Mouse (Mus musculus): ENCODE measurements at regions not wholly inside any gene's neighbourhood (a gene's known extent, or its start where the extent isn't known, plus 50 kb on each side); places are given as distances from the start of the nearest gene placed in this dataset.
A peak's percentile ranks its signal among the peaks of the same experiment; 100 is the strongest.
"Not testable (repeated sequence)": the region's sequence is repeated elsewhere in the genome, so short reads cannot be mapped to it uniquely, and the experiment has no call there.

DNA sequence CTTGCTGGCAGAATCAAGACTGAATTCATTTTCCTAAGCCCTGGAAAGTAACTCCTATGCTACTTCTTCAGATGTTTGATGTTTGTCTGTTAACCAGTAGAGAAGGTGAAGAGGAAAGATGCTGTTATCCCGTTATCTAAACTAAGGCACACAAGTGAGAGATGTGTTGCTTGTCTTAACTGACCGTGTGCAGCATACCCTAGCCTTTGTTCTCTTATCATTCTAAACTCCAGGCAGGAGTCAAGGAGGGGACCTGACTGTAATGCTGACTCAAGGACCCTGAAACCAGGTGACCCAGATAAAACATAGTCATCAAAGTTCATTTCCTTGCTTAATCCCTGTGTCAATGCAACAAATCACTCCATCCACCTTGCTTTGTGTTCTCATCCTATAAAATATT lies 136.7 kb downstream of the Car2 start:
- DNase-seq: no peak

GRCm38 (mm10) chr3:15040866-15041528 lies 154.9 kb downstream of the Car2 start:
- no peak for DNase-seq

DNA sequence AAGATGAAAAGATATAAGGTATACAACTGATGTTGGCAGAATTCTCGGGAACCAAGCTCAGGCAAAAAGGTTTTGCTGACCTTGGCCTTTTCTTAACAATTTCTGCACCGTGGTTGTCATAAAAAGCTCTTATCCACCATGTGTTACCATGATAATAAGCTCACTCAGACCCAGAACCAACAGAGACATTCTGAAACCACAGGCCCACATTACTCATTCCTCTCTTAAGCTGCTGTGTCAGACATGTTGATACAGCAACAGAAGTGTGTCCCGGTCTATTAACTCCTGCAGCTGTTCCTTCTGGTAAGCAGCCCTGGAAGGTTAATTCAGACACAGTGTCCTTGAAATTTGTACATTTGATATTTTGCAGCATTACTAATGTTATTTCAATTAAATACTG lies 167.9 kb downstream of the Car2 start:
- DNase-seq: no peak

GRCm38 (mm10) chr3:15055516-15056256 lies 169.6 kb downstream of the Car2 start:
- not testable (repeated sequence) for DNase-seq

- not testable (repeated sequence) for DNase-seq
Observed at GRCm38 (mm10) chr3:15056788-15057585, 170.9 kb downstream of the Car2 start.

DNA sequence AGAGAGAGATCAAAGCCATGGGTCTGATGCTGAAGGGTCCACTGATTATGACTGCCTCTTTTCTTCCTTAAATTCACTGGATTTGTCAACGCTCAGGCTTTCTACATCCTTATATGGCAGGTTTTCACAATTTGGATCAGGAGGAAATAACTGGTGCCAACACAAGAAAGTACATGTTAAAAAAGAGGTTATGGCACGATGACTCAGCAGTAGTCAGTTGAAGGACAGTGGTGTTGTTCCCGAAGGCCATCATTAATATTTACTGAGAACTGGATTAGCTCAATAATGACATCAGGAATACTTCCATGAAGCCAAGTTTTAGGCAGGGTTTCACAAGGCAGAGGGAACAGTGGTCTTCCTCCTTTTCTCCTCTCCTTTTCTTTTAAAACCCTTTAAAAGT lies 179.6 kb downstream of the Car2 start:
- no peak for DNase-seq

DNA sequence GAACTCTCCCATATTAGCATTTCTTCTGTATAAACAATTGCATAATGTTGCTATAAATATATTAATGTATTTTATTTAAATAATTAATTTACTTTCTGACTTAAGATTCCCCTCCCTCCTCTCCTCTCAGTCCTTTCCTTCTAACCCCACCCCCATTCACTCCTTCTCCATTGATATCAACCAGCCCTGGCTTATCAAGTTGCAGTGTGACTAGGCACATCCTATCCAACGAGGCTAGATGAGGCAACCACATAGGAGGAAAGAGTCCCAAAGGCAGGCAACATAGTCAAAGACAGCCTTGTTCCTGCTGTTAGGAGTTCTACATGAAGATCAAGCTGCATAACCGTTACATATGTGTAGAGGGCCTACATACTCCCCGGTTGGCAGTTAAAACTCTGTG lies 182.2 kb downstream of the Car2 start:
- no peak for DNase-seq

DNA sequence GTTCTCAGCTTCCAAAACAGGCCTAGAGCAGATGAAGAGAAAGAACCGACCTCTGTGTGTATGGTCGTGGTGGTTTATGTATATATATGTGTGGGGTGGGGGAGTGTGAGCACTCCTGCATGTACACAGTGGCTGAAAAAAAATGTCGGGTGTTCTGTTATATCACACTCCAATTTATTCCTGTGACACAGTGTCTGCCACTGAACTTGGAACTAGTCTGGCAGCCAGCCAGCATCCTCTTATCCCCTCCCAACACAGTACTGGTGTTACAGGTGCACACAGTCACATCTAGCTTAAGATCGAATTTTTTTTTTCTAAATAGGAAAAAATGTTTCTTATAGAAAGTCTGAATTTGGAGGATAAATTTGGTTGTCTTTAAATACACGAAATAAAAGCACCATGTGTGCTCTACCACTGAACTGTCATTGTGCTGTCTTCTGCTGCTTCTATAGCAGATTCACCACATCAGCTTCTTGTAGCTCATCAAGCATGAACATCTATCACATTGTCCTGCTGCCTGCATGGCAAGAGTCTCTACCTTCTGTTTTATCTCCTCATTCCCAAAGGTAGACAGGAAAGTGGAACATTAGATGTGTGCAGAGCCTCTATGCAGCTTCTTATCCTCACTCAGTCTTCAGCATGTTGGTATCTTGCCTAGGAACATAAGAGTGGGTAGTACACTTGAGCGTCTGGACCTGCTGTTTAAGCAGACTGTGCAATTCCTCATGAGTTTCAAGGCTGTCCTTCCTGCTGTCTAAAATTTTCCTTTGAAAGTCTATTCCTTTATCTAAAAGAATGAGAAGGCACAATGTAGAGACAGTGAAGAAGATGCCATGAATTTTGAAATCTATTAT lies 185.2 kb downstream of the Car2 start:
- no peak for DNase-seq

GRCm38 (mm10) chr3:15073405-15073804 lies 187.3 kb downstream of the Car2 start:
- peak; percentile 9 for DNase-seq

DNA sequence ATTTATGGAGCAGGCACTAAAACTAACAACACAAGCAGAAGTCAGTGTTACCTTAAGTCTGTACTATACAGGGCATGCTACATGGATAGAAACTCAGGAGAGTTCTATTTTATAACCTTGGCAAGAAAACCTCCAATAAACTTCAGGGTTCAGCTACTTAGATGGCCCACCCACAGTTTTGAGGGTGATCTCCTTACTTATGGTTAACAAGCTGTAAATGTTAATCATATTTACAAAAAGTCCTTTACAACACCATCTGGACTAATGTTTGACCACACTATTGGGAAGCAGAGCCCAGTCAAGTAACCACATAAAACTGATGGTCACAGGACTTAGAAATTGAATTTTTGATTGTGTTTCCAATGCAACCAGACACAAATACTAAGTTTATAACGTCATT lies 187.8 kb downstream of the Car2 start:
- DNase-seq: no peak

GRCm38 (mm10) chr3:15074949-15075348 lies 188.9 kb downstream of the Car2 start:
- no peak for DNase-seq

DNA sequence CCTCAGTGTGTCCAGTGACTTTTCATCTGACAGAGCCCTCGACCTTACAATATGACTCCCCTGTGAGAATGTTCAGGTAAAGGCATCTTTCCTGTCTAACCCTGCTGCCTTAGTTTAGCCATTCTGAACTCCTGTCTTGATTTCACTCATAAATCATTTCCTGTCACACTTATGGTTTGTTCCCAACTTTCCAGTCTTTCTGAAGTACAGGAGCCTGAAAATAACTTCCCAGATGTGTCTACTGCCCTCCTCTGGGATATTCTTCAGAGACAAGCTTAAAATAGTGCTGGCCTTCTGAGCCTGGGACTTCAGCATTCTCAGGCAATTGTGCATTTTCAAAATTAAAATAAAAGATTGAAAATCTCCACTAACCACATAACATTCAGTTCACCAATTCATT lies 204.1 kb downstream of the Car2 start:
- DNase-seq: no peak

- DNase-seq: no peak
Observed at GRCm38 (mm10) chr3:15098206-15098817, 212.2 kb downstream of the Car2 start.

DNA sequence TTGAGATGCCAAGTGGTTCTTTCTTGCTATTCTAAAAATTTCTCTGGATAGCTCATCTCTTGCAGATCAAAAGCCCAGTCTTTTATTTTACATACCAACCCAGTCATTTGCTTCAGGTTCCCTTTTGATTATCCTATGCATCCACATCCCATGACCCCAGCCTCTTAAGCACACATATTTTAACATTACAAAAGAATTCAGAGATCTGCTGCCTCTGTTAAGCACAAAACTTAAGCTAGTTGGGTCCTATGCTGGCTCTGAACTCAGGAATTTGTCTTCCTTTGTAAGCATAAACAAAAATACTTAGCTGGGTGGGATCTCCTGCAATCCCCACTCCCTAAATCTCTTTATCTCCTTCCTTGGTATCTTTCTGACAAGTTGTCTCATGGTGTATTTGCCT lies 212.9 kb downstream of the Car2 start:
- DNase-seq: no peak

GRCm38 (mm10) chr3:15105627-15106026 lies 219.6 kb downstream of the Car2 start:
- DNase-seq: peak; percentile 60

DNA sequence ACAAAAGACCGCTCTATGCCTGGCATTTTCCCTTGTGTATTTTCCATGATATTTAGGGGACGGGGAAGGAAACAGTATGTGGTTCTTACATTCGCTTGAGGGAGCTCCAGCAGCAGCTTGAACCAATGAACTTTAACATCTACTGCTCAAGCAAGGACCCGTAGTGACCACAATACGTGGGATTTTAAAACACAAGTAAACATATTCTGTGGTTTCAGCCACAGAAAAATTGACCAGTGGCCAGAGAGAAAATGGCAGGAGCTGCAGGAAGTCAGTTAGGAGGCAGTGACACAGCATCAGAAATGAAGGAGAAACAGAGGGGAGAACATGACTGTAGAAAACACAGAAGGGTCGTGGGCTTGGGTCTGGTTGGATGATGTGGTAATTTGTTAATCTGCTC lies 220.2 kb downstream of the Car2 start:
- peak; percentile 22 for DNase-seq

DNA sequence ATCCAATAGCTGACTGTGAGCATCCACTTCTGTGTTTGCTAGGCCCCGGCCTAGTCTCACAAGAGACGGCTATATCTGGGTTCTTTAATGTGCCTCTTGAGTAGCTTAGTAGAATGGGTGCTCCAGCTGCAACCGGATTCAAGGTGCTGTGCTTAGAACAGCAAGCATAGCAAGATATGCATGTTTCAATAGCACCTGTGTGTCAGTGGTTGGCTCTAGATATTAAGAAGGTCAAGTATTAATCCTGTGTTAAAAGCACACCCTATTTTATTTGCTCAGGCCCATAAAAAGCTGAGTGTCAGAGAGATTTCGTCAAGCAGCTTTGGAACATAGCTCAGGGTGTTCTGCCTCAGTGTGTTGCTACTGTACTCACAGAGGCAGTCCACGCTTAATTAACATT lies 221.2 kb downstream of the Car2 start:
- DNase-seq: no peak

DNA sequence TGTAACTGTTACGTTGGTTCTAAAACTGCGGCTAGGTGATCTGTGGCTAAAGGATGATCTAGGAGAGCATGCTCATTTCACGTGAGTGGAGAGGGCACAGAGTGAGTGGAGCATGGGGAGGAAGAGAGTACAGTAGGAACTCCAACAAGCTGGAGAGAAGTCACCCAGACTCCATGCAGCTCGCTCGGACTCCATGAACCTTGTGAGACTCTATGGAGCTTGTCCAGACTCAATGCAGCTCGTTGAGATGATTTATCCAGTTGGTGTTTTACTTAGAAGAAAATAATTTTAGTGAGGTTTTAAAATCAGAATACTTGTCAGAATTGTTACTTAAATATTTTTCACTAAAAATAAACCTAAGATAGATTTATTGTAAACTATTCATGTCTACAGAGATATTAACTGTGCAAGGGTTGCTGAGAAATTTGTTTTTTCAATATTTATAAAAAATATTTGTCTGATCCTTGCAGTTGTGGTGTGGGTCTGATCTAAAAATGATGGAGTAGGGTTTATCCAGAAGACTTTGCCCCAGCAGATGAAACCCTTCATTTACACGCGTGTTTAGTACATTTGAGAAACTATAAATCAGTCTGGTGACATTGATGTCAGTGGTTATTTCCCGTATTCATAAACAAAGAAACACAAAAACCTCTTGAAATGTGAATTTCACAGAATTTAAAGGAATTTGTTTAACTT lies 222.3 kb downstream of the Car2 start:
- no peak for DNase-seq

DNA sequence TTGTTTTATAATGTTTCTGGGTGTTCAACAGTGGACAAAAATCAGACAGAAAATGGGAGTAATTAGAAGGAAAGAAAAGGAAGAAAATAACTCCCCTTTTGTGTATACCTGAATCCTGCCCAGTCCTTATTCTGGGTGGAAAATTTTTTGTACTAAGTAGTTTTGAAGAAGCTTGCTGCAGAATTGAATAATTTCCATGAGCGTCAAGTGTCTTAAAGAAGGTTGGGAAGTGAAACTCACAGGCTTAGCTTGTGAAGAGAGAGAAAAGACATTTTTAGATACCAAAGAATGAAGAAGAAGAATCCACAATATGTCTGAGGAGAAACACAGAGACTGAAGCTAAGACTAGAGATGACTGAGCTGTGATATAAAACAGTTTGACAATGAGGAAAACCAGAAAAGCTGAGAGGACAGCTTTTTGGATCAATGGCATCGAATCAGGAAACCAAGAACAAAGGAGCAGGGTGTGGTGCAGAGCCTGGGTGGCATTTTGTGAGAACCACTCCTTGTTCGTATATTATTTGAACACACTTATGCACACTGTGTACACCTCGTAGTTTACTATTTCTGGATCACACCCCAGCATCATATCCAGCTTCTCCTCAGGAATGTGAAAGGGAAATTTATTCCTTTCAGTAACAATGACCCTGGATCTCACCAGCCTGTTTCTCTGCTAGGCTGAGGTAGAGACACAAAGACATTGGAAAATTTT lies 221.9 kb downstream of the Gm9733 start:
- no peak for DNase-seq

DNA sequence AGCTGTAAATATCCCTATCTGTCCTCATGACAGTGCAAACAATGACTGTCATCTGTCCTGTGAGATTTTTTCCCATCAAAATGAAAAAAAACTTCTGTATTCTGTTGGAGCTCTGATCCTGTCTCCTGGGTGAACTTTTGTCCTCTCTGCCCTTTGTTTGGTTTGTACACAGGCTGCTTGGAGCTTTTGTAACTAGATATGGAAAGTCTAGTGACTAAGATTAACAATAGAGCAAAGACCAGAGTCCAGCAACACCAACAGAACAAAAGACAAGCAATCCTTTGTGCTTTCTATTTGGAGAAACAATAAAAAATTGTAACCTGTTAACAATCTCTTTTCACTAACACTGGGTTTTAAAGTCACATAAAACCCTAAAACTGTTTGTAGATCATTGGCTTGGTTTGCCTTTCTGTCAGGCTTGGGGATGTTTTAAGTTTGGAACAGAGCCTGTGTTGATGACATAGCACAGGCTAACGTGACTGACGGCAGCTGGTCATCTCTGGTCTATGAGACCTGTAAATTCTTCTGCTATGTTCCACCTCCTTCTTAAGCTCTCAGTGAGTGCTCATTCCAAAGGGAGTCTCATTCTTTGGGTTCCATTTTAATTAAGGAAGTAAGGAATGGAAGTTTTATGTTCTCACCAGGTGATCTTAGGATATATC lies 219.8 kb downstream of the Gm9733 start:
- DNase-seq: no peak
